8 mouse cellular contexts compared by ENCODE assay signal in genomic region chr6:124863658-124864298, GRCm38 (mm10). TPM values are rescaled to one million over a fixed set of nuclear protein-coding genes. Genes with fewer than 3 reads are reported as not detected.
DNase-seq lines count a peak whose midpoint lies in the region; ATAC-seq and TF ChIP-seq lines count a peak whose summit lies in the region.

TSS of gene Gpr162 (minus strand) at chr6:124863983.

- intact Hi-C loops in gastrocnemius, adult 2 months (cut with DNase I): no loop called here
- intact Hi-C loops in gastrocnemius, postnatal 36 days (cut with DNase I): no loop called here

- H3K27me3 ChIP-seq in limb, embryonic 15.5 days: no peaks in the 10 kb centered on the region
- no peaks in the 10 kb centered on the region for H3K27me3 ChIP-seq in midbrain, embryonic 14.5 days (ENCODE audit: control insufficient read depth, insufficient read depth, low read length)
- no peaks in the 10 kb centered on the region; the same call in 1 of the 2 replicates for H3K27me3 ChIP-seq in stomach, postnatal 0 days (ENCODE audit: control insufficient read depth, insufficient read depth, low read length)

- peak within 1 kb of the TSS; percentile 50 for H3K9ac ChIP-seq in limb, embryonic 15.5 days
- peak within 1 kb of the TSS; percentile 91 for H3K9ac ChIP-seq in midbrain, embryonic 14.5 days (replicated peaks; ENCODE audit: low read length)
- H3K9ac ChIP-seq in stomach, postnatal 0 days (ENCODE audit: low read length): peak within 1 kb of the TSS; percentile 64

- no peaks in the 10 kb centered on the region for H3K36me3 ChIP-seq in limb, embryonic 15.5 days
- H3K36me3 ChIP-seq in midbrain, embryonic 14.5 days (ENCODE audit: control insufficient read depth, insufficient read depth, low read length): peaks cover 16% of the 10 kb centered on the region
- no peaks in the 10 kb centered on the region for H3K36me3 ChIP-seq in stomach, postnatal 0 days (ENCODE audit: control insufficient read depth, insufficient read depth, low read length)

- peak within 1 kb of the TSS; percentile 93 for H3K4me2 ChIP-seq in limb, embryonic 15.5 days
- H3K4me2 ChIP-seq in midbrain, embryonic 14.5 days (ENCODE audit: low read length): peak within 1 kb of the TSS; percentile 70
- H3K4me2 ChIP-seq in stomach, postnatal 0 days (replicated peaks; ENCODE audit: low read depth): peak within 1 kb of the TSS; percentile 93

- TF ChIP-seq EP300 in stomach, postnatal 0 days (optimal IDR thresholded peaks at IDR 0.05): no peak

- no peaks in the 10 kb centered on the region for H3K9me3 ChIP-seq in limb, embryonic 15.5 days
- no peaks in the 10 kb centered on the region for H3K9me3 ChIP-seq in midbrain, embryonic 14.5 days (ENCODE audit: control insufficient read depth, low read length)
- no peaks in the 10 kb centered on the region for H3K9me3 ChIP-seq in stomach, postnatal 0 days (ENCODE audit: control insufficient read depth, low read length)

- peaks cover 52% of the 10 kb centered on the region for H3K4me1 ChIP-seq in limb, embryonic 15.5 days
- peaks cover 47% of the 10 kb centered on the region for H3K4me1 ChIP-seq in midbrain, embryonic 14.5 days (ENCODE audit: control insufficient read depth, insufficient read depth, low read length)
- no peaks in the 10 kb centered on the region for H3K4me1 ChIP-seq in stomach, postnatal 0 days (replicated peaks; ENCODE audit: control insufficient read depth, insufficient read depth)

- WGBS in limb, embryonic 15.5 days: under 1% methylated on average over 34 of the region's 43 CpGs
- 2% methylated on average over 43 of the region's 43 CpGs for WGBS in midbrain, embryonic 14.5 days
- 2% methylated on average over 32 of the region's 43 CpGs for WGBS in stomach, postnatal 0 days

- peak; percentile 52; the same call in 1 of the 2 replicates for ATAC-seq in limb, embryonic 15.5 days (ENCODE audit: insufficient number of reproducible peaks, low FRiP score, low TSS enrichment, low read depth)
- peak; percentile 62 for ATAC-seq in midbrain, embryonic 14.5 days (ENCODE audit: low FRiP score, low TSS enrichment)
- peak; percentile 75 for ATAC-seq in stomach, postnatal 0 days (ENCODE audit: low FRiP score, low TSS enrichment)

- H3K27ac ChIP-seq in gastrocnemius, adult 2 months: 0 out of 2 replicates have a peak within 1 kb of the TSS, but pooled peaks have one; percentile 16
- peak within 1 kb of the TSS; percentile 33; the same call in 1 of the 2 replicates for H3K27ac ChIP-seq in limb, embryonic 15.5 days
- peak within 1 kb of the TSS; percentile 96 for H3K27ac ChIP-seq in midbrain, embryonic 14.5 days (replicated peaks; ENCODE audit: low read depth, low read length)
- no peak within 1 kb of the TSS for H3K27ac ChIP-seq in stomach, postnatal 0 days (replicated peaks)

- peak within 1 kb of the TSS; percentile 66 for H3K4me3 ChIP-seq in gastrocnemius, adult 2 months
- peak within 1 kb of the TSS; percentile 52 for H3K4me3 ChIP-seq in limb, embryonic 15.5 days
- peak within 1 kb of the TSS; percentile 70 for H3K4me3 ChIP-seq in midbrain, embryonic 14.5 days (replicated peaks; ENCODE audit: low read depth, low read length)
- peak within 1 kb of the TSS; percentile 45 for H3K4me3 ChIP-seq in stomach, postnatal 0 days (ENCODE audit: low read depth, low read length)

- TF ChIP-seq CTCF in gastrocnemius, adult 2 months (IDR thresholded peaks at IDR 0.05): peak; percentile 18; the same call in 1 of the 2 replicates
- TF ChIP-seq CTCF in stomach, postnatal 0 days (IDR thresholded peaks at IDR 0.05; ENCODE audit: low read depth): peak; percentile 22; the same call in 1 of the 2 replicates

- DNase-seq in gastrocnemius, adult 2 months: peak; percentile 71
- no peak for DNase-seq in gastrocnemius, postnatal 36 days
- DNase-seq in cerebellum, postnatal 36 days: peak; percentile 64 to 77
- peak; percentile 60 to 72 for DNase-seq in gastrocnemius, postnatal 4 days (ENCODE audit: low spot score in 2 of 2)
- DNase-seq in kidney, adult 8-10 months: peak; percentile 27 to 34
- DNase-seq in midbrain, embryonic 14.5 days: peak; percentile 86
- peak; percentile 82 for DNase-seq in stomach, postnatal 0 days (ENCODE audit: low spot score)

RNA-seq across cellular contexts. Expression of gene Gpr162, which starts in this region (rescaled TPM):
- total RNA-seq in gastrocnemius, adult 2 months (2021): not detected
- under 1 TPM; 0.12 to 0.23 TPM for total RNA-seq in gastrocnemius, postnatal 36 days (2021)
- 1 to 10 TPM; 1.2 to 1.3 TPM for total RNA-seq in gastrocnemius, postnatal 4 days (2021)
- polyA plus RNA-seq in limb, embryonic 15.5 days (2015; fragmentation: Nextera tagmentation; extraction: Ambion mirVana): 1.6 and 2.9 TPM in 2 replicates
- 14.7 and 34.9 TPM in 2 replicates for polyA plus RNA-seq in midbrain, embryonic 14.5 days (2014; fragmentation: Nextera tagmentation; extraction: Ambion mirVana)
- 0.45 and 0.87 TPM in 2 replicates for polyA plus RNA-seq in stomach, postnatal 0 days (2015; fragmentation: Nextera tagmentation; extraction: Ambion mirVana)

Comparison
In these comparisons a context has a peak if more than half of its experiments do, and no peak if none do; other contexts are left out.
1. DNase-seq: peak in cerebellum, postnatal 36 days (2 of 2), gastrocnemius, postnatal 4 days (2 of 2), kidney, adult 8-10 months (2 of 2) and midbrain, embryonic 14.5 days (single experiment); none in gastrocnemius, postnatal 36 days (0 of 2).
2. Peak in DNase-seq, H3K4me3 ChIP-seq and H3K27ac ChIP-seq in gastrocnemius, adult 2 months; RNA of the gene not detected or under 1 TPM.
3. Peak in DNase-seq, ATAC-seq, H3K4me3 ChIP-seq, H3K9ac ChIP-seq and H3K4me2 ChIP-seq in stomach, postnatal 0 days; RNA of the gene not detected or under 1 TPM.
4. Peak in every context shown above with its lines, with median percentiles within 50 percentile points of each other: H3K4me3 ChIP-seq, ATAC-seq, H3K4me2 ChIP-seq and H3K9ac ChIP-seq.